Mouse (Mus musculus) liver, postnatal 0 days (tissue): ENCODE data around the gene Frmpd1.

Experiments
- CTCF ChIP-seq: sonication (generic); IDR thresholded peaks from 2 replicates; pipeline ENCODE4 v1.5.1; 2016; ENCODE audit warnings: antibody characterized with exemption, low read depth
- EP300 ChIP-seq: IDR thresholded peaks from 2 replicates; pipeline ENCODE4 v1.6.1; 2016; ENCODE audit warnings: antibody characterized with exemption, low read depth, mild to moderate bottlenecking

DNA sequence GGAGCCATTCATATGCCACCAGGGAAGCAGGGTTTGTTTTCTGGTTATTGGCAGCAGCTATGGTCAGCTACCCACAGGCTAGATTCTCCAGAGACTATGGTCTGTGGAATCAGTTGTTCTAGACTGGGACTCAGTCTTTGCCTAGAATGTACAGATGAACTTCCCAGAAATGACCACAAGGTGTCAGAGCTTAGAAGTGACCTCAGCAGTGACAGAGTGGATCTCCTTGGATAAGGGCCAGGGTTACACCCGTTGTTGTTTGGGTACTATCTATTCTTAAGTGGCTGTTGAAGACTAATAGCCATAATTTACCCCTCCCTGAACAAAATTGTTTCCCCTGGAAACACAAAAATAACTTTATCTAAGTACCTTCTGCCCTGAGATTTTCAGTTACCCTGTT, 21.0 kb upstream of the Frmpd1 start:
- peak; percentile 63 for TF ChIP-seq CTCF
- no peak for TF ChIP-seq EP300
